Mouse (Mus musculus) cerebellum, postnatal 36 days (tissue): ENCODE measurements at regions not wholly inside any gene's neighbourhood (a gene's known extent, or its start where the extent isn't known, plus 50 kb on each side); places are given as distances from the start of the nearest gene placed in this dataset.

Experiments
- DNase-seq, 2 experiments: peaks; one replicate each; pipeline ENCODE4 v3.0.0; 2021 to 2022; ENCODE audit warnings: mixed read lengths in 2 of 2

- DNase-seq = no peak
Measured at GRCm38 (mm10) chr3:51033292-51033691, 191.0 kb upstream of the Noct start.

GRCm38 (mm10) chr3:51036700-51037306, 187.4 kb upstream of the Noct start:
- no peak for DNase-seq

GRCm38 (mm10) chr3:51042223-51042846, 181.9 kb upstream of the Noct start:
- DNase-seq = no peak

- no peak for DNase-seq
Measured at GRCm38 (mm10) chr3:51048739-51049138, 175.5 kb upstream of the Noct start.

GRCm38 (mm10) chr3:51050156-51050555, 174.1 kb upstream of the Noct start:
- no peak for DNase-seq

- no peak for DNase-seq
Measured at GRCm38 (mm10) chr3:51055004-51055403, 169.2 kb upstream of the Noct start.

- DNase-seq = no peak
Measured at GRCm38 (mm10) chr3:51064201-51064600, 160.0 kb upstream of the Noct start.

- DNase-seq = no peak
Measured at GRCm38 (mm10) chr3:51066373-51066772, 157.9 kb upstream of the Noct start.

- DNase-seq = no peak
Measured at GRCm38 (mm10) chr3:51072417-51072816, 151.8 kb upstream of the Noct start.

- DNase-seq = no peak
Measured at GRCm38 (mm10) chr3:51073003-51073679, 151.1 kb upstream of the Noct start.

- DNase-seq = no peak
Measured at GRCm38 (mm10) chr3:51073743-51074319, 150.4 kb upstream of the Noct start.

GRCm38 (mm10) chr3:51075219-51075920, 148.9 kb upstream of the Noct start:
- DNase-seq = peak; percentile 37 to 38

GRCm38 (mm10) chr3:51078459-51078858, 145.8 kb upstream of the Noct start:
- DNase-seq = no peak

GRCm38 (mm10) chr3:51080415-51080814, 143.8 kb upstream of the Noct start:
- no peak for DNase-seq

- DNase-seq = no peak
Measured at GRCm38 (mm10) chr3:51080855-51081254, 143.4 kb upstream of the Noct start.

GRCm38 (mm10) chr3:51082831-51083575, 141.2 kb upstream of the Noct start:
- DNase-seq = no peak

GRCm38 (mm10) chr3:51083583-51083982, 140.7 kb upstream of the Noct start:
- no peak for DNase-seq

- DNase-seq = no peak
Measured at GRCm38 (mm10) chr3:51086441-51086849, 137.8 kb upstream of the Noct start.

- DNase-seq = no peak
Measured at GRCm38 (mm10) chr3:51087076-51087475, 137.2 kb upstream of the Noct start.

- no peak for DNase-seq
Measured at GRCm38 (mm10) chr3:51089036-51089669, 135.1 kb upstream of the Noct start.

GRCm38 (mm10) chr3:51091478-51091877, 132.8 kb upstream of the Noct start:
- no peak for DNase-seq
